Mouse (Mus musculus) ES-E14 (cell line): Measurements from ENCODE around the gene Olfr461.

Experiments
- HCFC1 ChIP-seq: IDR thresholded peaks from 2 replicates; pipeline ENCODE4 v1.6.1; 2012; ENCODE audit warnings: low read length, inconsistent platforms, borderline replicate concordance; ENCODE audit not compliant: insufficient read depth
- ZNF384 ChIP-seq: IDR thresholded peaks from 2 replicates; pipeline ENCODE4 v1.6.1; 2012; ENCODE audit warnings: low read depth, low read length, inconsistent platforms

GRCm38 (mm10) chr6:40554950-40555349 lies at the start of gene Olfr461:
- TF ChIP-seq HCFC1 (no peak), ZNF384 (no peak)
